Mouse (Mus musculus) cortical plate, adult 2 months (tissue): Measurements from ENCODE around the gene Axin2. TPM values are rescaled to one million over a fixed set of nuclear protein-coding genes. Genes with fewer than 3 reads are reported as not detected.

ENCODE experiments used
- H3K27ac ChIP-seq: fragments of 200-500 bp; 2 replicates; pipeline ENCODE4 v1.5.1; 2012; ENCODE audit warnings: low read length, control low read depth, inconsistent platforms; ENCODE audit not compliant: insufficient read depth
- H3K4me1 ChIP-seq: fragments of 200-500 bp; 2 replicates; pipeline ENCODE4 v1.6.1; 2011; ENCODE audit warnings: low read length; ENCODE audit not compliant: control insufficient read depth, insufficient read depth
- H3K4me3 ChIP-seq: fragments of 200-500 bp; 2 replicates; pipeline ENCODE4 v1.5.1; 2011; ENCODE audit warnings: mild to moderate bottlenecking, low read length, control low read depth; ENCODE audit not compliant: insufficient read depth
- CTCF ChIP-seq: fragments of 200-500 bp; IDR thresholded peaks from 2 replicates; pipeline ENCODE4 v1.5.1; 2011; ENCODE audit warnings: mild to moderate bottlenecking, control low read depth, low read length; ENCODE audit not compliant: insufficient read depth; ENCODE audit errors: extremely low read depth
- POLR2A ChIP-seq: fragments of 200-500 bp; IDR thresholded peaks from 2 replicates; pipeline ENCODE4 v1.6.1; 2011; ENCODE audit warnings: mild to moderate bottlenecking, low read length, control low read depth; ENCODE audit not compliant: insufficient read depth; ENCODE audit errors: extremely low read depth
- polyA plus RNA-seq: library from polyadenylated mRNA; depleted of rRNA; stranded (reverse); fragments of >200 nt; gene quantifications from 2 replicates; pipeline ENCODE4 v1.2.3, GENCODE M21; 2012; rRNA removed

Axin2 gene
- polyA plus RNA-seq, 1 experiment = 21.8 TPM

DNA sequence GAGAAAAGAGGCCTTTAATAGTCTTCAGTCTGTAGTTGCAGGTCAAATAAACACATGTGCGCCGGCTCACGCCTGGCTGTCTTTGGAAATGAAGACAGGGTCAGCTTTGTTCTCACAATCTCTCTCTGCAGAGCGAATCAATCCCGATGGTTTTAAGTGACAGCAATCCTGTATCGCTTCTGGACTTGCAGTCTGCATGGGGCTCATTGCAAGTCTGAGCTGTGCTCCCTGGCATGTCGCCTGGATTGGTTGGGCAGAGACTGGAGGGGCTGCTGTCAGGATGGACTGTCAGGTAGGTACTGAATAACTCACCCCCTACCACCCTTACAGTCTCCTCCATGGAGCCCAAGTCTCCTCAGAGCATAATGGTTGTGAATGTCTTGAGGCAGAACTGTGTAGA is 65.7 kb downstream of the Axin2 start:
- no peak overlapping the region for H3K27ac ChIP-seq
- H3K4me1 ChIP-seq = peaks cover 2% of the 10 kb centered on the region; the same call in 1 of the 2 replicates
- H3K4me3 ChIP-seq = no peak overlapping the region
- TF ChIP-seq POLR2A (no peak), CTCF (no peak)

DNA sequence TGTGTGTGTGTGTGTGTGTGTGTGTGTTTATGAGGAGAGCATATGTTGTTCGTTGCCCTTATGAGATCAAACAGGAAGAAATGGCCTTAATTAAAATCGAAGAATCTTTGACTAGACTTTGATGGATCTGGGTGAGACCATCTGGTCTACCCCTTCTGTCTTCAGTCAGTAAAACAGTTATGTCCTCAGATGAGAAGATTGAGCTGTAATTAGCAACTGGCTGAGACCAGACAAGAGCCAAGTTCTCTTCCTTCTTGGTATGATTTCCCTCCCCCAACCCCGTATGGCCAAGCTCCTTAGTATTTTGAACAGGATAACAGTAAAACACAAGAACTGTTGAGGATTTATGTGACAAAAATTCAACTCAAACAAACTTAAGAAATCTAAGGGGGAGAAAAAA is 67.1 kb downstream of the Axin2 start:
- Histone ChIP-seq H3K4me3 (no peak overlapping the region), H3K27ac (no peak overlapping the region), H3K4me1 (peaks cover 2% of the 10 kb centered on the region; the same call in 1 of the 2 replicates)
- TF ChIP-seq CTCF (no peak), POLR2A (no peak)

DNA sequence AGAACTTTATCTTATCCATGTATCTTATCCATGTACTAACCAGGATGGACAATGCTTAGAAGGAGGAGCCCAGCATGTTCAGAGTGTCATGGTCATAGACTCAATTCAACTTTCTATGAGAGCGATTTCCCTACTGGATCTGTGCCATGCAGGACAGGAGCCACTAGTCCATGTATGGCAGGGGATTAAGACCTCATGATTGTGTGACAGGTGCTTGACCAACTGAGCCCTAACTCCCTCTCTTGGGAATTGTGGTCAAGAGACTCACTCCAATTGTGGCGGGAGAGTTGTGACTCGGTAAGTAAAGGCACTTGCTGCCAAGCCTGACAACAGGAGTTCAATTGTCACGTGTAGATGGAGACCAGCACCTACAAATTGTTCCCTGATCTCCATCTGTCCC is 67.6 kb downstream of the Axin2 start:
- Histone ChIP-seq H3K27ac (no peak overlapping the region), H3K4me3 (no peak overlapping the region), H3K4me1 (peaks cover 2% of the 10 kb centered on the region; the same call in 1 of the 2 replicates)
- no peak for TF ChIP-seq CTCF
- TF ChIP-seq POLR2A = no peak

DNA sequence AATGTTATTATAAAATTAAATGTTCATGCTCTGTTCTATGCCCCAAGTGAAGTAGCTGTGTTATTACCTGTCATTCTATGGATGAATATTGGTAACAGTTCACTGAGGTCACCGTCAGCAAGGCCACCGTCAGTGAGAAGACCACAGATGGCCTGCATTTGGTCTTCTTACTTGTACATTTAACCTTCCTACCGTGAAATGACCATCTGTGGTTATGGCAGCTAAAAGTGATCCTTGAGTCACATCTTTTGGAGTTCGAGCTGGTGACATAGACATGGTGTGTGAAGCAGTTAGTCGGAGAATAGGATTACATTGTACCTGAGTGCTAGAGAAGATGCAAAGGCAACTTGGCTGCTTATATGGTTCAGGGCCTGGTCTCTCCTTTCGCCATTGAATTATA is 68.1 kb downstream of the Axin2 start:
- H3K4me1 ChIP-seq = peaks cover 2% of the 10 kb centered on the region; the same call in 1 of the 2 replicates
- H3K4me3 ChIP-seq = no peak overlapping the region
- no peak overlapping the region for H3K27ac ChIP-seq
- TF ChIP-seq POLR2A (no peak), CTCF (no peak)

DNA sequence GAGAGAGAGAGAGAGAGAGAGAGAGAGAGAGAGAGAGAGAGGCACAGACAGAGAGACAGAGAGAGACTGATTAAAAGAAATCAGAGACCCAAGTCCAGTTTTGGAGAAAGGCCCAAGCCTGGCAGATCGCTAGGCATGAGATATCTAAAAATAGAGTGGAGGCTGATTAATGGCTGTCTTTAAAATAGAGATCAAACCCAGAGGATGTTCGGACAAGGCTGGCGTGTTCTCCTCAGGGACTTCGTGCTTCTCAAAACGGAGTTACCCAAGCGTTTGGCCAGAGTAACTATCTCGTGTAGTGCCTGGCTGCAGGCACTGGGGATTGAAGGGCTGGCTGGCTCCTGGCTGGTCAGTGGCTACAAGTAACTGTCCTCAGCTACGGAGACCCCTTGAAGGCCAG is 69.8 kb downstream of the Axin2 start:
- Histone ChIP-seq H3K27ac (no peak overlapping the region), H3K4me3 (no peak overlapping the region), H3K4me1 (no peaks in the 10 kb centered on the region; the same call in 1 of the 2 replicates)
- no peak for TF ChIP-seq CTCF

DNA sequence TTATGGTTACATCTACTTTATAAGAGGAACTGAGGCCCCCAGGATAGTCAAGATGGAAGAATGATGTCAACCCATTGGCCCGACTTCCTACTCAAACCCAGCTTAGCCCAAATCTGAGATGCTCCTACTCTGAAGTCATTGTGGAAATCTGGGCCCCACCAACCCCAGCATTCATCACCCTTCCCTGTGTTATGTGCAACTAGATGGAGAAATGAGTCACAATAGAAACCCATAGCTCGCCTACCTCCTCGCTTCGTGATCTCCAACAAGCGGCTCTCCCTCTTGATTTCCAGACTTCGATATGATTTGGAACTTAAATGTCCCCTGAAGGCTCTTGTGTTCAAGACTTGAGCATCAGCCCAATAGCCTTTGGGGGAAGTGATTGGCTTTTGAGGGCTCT is 73.3 kb downstream of the Axin2 start:
- Histone ChIP-seq H3K27ac (no peak overlapping the region), H3K4me1 (peaks cover 6% of the 10 kb centered on the region), H3K4me3 (no peak overlapping the region)
- TF ChIP-seq POLR2A (no peak), CTCF (no peak)

DNA sequence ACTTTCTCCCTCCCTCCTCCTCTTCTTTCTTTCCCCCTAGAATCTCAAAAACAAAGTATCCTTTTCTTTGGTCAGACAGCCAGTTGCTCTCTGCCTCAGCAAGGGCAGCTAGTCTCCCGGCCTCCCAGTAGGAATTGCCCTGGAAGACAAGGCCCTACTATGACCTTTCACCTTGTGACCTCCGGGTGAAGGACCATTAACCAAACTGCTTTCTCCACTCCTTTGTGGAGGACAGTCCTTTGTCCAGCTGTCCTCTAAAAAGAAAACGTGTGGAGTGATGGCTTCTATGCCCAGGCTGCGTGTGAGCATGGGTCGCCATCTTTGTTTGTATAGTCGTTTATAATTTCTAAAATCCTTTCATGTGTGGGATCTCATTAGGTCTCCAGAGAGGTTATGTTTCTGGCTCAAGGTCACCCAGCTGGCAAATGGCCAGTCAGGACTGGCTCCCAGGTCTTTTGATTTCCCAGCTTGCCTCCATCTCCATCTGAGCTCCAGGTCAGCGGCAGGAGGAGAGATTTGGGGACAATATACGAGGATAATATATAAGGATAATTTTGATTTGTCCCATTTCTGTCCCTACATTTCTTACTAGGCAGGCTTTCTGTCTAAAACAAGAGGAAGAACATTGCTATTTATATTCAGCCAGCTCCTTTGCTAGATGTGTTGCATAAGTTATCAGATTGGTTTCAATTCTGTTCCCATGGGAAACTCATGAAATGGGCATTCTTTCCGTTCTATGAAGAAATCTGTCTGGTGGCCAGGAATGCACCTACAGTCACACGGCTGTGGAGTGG is 75.2 kb downstream of the Axin2 start:
- Histone ChIP-seq H3K27ac (peak overlapping the region; percentile 96), H3K4me1 (peaks cover 6% of the 10 kb centered on the region)
- TF ChIP-seq CTCF = no peak
- no peak for TF ChIP-seq POLR2A

DNA sequence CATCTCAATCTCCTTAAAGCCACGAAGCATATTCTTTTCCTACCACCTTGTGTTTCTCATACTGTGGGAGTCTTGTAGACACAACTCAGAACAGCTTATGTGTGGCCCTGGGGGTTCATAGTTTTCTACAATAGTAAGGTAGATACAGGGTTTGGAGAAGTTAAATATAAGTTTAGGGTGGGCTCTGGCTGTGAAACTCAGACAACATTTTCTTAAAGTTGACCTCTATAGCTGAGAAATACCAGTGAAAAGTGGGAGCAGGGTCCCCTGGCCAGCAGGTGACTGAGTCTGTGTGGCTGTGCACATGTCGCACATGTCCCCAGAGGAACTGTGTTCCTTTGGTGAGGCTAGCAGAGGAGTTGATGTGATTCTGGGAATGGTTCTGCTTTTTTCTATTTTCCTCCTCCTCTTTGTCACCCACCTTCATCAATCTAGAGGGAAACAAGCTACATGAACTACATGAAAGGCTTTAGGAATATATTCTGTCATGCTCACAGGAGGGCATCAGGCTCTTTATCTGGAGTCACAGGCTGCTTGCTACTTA is 75.9 kb downstream of the Axin2 start:
- H3K4me1 ChIP-seq = peaks cover 6% of the 10 kb centered on the region
- TF ChIP-seq POLR2A = no peak
- TF ChIP-seq CTCF = no peak
- H3K4me3 ChIP-seq = no peak overlapping the region
- peak overlapping the region; percentile 81 for H3K27ac ChIP-seq

More for the DNA sequence above, 75.2 kb downstream of the Axin2 start:
- no peak overlapping the region for H3K4me3 ChIP-seq

DNA sequence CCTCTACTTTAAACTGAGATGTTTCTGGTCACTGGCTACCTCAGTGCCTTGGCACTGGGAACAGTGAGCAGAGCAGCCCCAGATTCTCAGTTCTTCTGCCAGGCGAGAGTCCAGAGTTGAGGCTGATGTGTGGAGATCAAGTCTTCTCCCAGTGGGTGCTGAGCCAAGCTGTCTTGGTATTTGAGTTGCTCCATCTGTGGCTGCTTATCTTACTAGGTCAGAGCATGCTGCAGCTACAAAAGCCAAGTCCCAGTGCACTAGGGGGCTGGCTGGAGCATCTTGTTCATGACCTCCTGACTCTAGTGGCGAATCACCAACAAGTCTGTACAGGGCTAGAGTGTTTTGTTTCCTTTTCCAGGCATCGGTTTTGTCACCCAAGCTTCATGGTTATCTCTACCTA is 77.7 kb downstream of the Axin2 start:
- Histone ChIP-seq H3K4me3 (no peak overlapping the region), H3K4me1 (peaks cover 6% of the 10 kb centered on the region), H3K27ac (no peak overlapping the region)
- TF ChIP-seq CTCF (no peak), POLR2A (no peak)

Other genes starting within 250 kb of the Axin2 start
- gene E030025P04Rik, start 224.0 kb downstream of the Axin2 start, polyA plus RNA-seq = not detected in 2 replicates